Mouse (Mus musculus): ENCODE measurements around the gene Adgrl1.

DNA sequence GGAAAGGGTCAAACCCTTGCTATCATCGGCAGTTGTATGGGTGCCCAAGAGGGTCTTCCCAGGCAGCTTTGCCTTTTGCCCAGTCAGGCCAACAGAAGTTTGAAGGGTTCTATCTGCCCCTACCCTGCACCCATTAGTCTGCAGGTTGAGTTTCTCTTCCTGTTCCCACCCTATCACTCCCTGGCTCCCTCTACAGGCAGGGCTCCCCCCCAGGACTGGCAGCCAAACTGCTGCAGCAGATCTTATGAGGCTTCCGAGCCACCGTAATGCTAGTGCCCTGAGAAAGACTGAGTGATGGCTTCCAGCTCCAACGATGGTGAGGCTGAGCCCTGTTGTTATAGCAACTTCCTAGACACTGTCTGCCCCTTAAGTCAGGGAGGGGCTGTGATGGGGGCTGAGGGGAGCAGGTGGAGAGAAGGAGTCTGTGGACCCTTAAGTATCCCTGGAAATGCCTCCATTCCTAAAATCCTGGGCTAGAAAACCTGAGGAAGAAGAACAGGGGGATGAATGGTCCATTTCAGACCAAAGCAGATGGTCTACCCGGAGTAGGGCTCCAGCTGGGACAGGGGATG lies 77.0 kb downstream of the Adgrl1 start:
- no peak for TF ChIP-seq CTCF (IDR thresholded peaks at IDR 0.05; ENCODE audit: insufficient read depth, low read length)
- no peak for TF ChIP-seq POLR2A (IDR thresholded peaks at IDR 0.05; ENCODE audit: borderline replicate concordance, extremely low read depth, low read depth, low read length)
